Mouse (Mus musculus): ENCODE measurements around the gene Rnf121.

DNA sequence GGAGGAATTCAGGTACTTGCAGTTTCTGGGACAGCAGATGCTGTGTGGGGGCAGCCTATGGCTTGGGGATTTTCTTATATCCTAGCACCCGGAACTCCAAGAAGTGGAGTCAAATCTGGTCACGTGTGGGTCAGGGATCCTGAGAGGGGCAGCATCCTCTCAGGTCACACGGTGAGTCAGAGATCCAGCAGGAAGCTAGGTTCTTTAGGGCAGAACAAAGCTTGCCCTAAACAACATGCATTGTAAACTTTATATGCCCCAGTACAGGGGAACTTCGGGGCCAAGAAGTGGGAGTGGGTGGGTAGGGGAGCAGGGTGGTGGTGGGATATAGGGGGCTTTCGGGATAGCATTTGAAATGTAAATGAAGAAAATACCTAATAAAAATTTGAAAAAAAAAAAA is 35.6 kb upstream of the Rnf121 start:
- TF ChIP-seq EP300 (IDR thresholded peaks at IDR 0.05) (no peak), CTCF (IDR thresholded peaks at IDR 0.05) (no peak)

Measured in lung, postnatal 0 days (tissue).